Comparison of ENCODE assay signal across 12 mouse cellular contexts in the genomic region with DNA sequence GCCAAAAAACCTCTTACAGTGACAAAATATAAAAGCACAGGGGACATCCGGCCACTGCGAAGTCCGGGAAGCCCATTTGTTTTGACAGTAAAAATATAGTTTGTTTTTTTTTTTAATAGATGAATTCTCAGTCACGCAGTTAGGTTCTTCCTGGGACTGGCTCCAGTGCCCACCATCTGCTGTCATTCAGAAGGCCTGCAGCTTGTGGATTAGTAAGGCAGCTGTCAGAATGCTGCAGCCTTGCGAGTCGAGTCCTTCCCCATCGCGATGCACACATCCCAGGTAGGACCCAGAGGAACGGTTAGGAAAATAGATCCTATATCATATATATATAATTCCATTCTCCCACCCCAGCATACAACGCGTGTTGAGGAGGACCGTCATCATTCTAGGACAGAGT. TPM values are rescaled to one million over a fixed set of nuclear protein-coding genes. Genes with fewer than 3 reads are reported as not detected.
DNase-seq lines count a peak whose midpoint lies in the region; ATAC-seq lines count a peak whose summit lies in the region.
"Had no signal": no experiment of that assay in that cellular context is flagged by ENCODE, and none has a peak within 500 bp of the region (broad histone marks: within the 10 kb centered on the region; RNA-seq: fewer than 3 reads in every experiment).

No protein-coding gene starts in this region.

- peak; percentile 47 for DNase-seq in cerebellum, adult 11 months
- DNase-seq in layer of hippocampus, adult 18-20 months (ENCODE audit: low spot score in 2 of 2): peak; percentile 58 to 79
- no peak for DNase-seq in layer of hippocampus, postnatal 25 days (ENCODE audit: extremely low spot score in 1 of 2, low spot score in 1 of 2)
- peak; percentile 65 for DNase-seq in cerebellum, adult 9-11 months
- peak; percentile 66 to 70 for DNase-seq in layer of hippocampus, postnatal 10 days (ENCODE audit: low spot score in 2 of 2)
- no peak for DNase-seq in testis, postnatal 14 days (ENCODE audit: low spot score)
- no peak for DNase-seq in urinary bladder, postnatal 25 days (ENCODE audit: low spot score)
- DNase-seq: adrenal gland, postnatal 14 days; gastrocnemius, postnatal 10 days; lung, embryonic 14.5 days; right cerebral cortex, adult 18-20 months had no signal

- ATAC-seq in cerebellum, adult (ENCODE audit: insufficient number of reproducible peaks, low FRiP score, low TSS enrichment): no peak

RNA-seq across cellular contexts. Expression of a gene that starts 5.1 kb away (rescaled TPM):
- total RNA-seq in layer of hippocampus, adult 18-20 months (2021): 1 to 10 TPM; 1.6 to 2.1 TPM
- total RNA-seq in layer of hippocampus, postnatal 25 days (2021): 1 to 10 TPM; 1.5 to 2.8 TPM
- 1 to 10 TPM; 2.2 to 2.9 TPM for total RNA-seq in layer of hippocampus, postnatal 10 days (2021)

RNA-seq across cellular contexts. Expression of a gene that starts 16.5 kb away (rescaled TPM):
- total RNA-seq in layer of hippocampus, adult 18-20 months (2021): not detected
- total RNA-seq in layer of hippocampus, postnatal 25 days (2021): not detected
- not detected for total RNA-seq in layer of hippocampus, postnatal 10 days (2021)
- total RNA-seq: adrenal gland, postnatal 14 days; gastrocnemius, postnatal 10 days had no signal

Comparison
In these comparisons a context has a peak if more than half of its experiments do, and no peak if none do; other contexts are left out.
1. DNase-seq: peak in cerebellum, adult 11 months (single experiment), layer of hippocampus, adult 18-20 months (2 of 2), cerebellum, adult 9-11 months (single experiment) and layer of hippocampus, postnatal 10 days (2 of 2); none in layer of hippocampus, postnatal 25 days (0 of 2), testis, postnatal 14 days (single experiment) and urinary bladder, postnatal 25 days (single experiment).